Mouse (Mus musculus) ovary, adult 2 months (tissue): ENCODE results near the gene Myh2. TPM values are rescaled to one million over a fixed set of nuclear protein-coding genes. Genes with fewer than 3 reads are reported as not detected.

Experiments used
- polyA plus RNA-seq: library from polyadenylated mRNA; depleted of rRNA; stranded (reverse); fragments of >200 nt; gene quantifications from 2 replicates; pipeline ENCODE4 v1.2.3, GENCODE M21; 2012; rRNA removed

Myh2 gene
- polyA plus RNA-seq: 0.02 TPM in 1 of 2 replicates, not detected in the other

DNA sequence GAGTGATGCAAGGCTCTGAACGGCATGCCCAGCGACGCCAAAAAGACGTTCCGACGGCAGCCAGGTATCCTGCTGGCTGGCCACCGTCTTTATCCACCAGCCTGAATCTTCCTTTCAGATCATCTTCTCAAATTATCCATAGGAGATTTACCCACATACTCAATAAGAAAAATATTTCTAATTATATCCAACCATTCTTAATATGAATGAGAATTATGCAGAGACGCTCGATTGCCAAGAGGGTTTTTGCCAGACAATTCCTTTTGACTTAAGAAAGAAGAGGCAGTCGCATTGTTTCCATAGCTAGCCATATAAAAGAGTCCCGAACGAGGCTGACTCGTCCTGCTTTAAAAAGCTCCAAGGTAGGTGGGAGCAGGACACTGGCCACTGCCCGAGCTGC lies at the start of gene Myh2:
Gene Myh2 (plus strand): TSS at position 301 of the 400 bp plus-strand sequence.

DNA sequence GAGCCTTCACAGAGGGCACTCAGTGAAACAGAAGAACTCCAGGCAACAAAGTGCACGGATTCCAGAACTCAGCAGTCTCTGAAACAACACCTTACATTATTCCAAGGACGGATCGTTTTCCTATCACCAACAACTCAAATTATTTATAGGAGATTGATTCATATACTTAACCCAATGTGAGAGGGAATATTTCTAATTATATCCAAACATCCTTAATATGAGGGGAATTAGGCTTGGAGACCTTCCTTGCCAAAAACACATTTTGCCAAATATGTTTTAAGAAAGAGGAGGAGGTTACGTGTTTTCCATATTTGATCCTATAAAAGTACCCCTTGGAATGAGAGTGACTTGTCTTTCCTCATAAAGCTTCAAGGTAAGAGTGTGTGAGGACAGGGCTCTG lies 28.9 kb downstream of the Myh2 start, which contains the start of gene Myh1:
Gene Myh1 (plus strand): TSS at position 301 of the 400 bp plus-strand sequence.

GRCm38 (mm10) chr11:67237481-67238079 lies 66.8 kb downstream of the Myh2 start, which contains the start of gene Myh4:
TSS of gene Myh4 (plus strand) at chr11:67238029.

Other genes with a start within 250 kb of the Myh2 start
- 0.25 TPM in 1 of 2 replicates, not detected in the other for gene Tmem238l, start 214.4 kb upstream of the Myh2 start, polyA plus RNA-seq
- gene Tmem220, start 145.9 kb upstream of the Myh2 start, polyA plus RNA-seq: 1.8 and 2.1 TPM in 2 replicates
- 6.6 and 9.1 TPM in 2 replicates for gene Adprm, start 118.4 kb upstream of the Myh2 start, polyA plus RNA-seq
- gene Sco1, start 118.4 kb upstream of the Myh2 start, polyA plus RNA-seq: 4.4 and 6.6 TPM in 2 replicates
- gene Myh3, start 92.7 kb upstream of the Myh2 start, polyA plus RNA-seq: not detected in 2 replicates
- not detected in 2 replicates for gene Myh1, start 29.0 kb downstream of the Myh2 start, polyA plus RNA-seq
- gene Myh4, start 67.0 kb downstream of the Myh2 start, polyA plus RNA-seq: not detected in 2 replicates
- not detected in 2 replicates for gene Myh8, start 106.1 kb downstream of the Myh2 start, polyA plus RNA-seq
- not detected in 2 replicates for gene Myh13, start 150.6 kb downstream of the Myh2 start, polyA plus RNA-seq